Mouse (Mus musculus): ENCODE measurements around the gene Shisa3. TPM values are rescaled to one million over a fixed set of nuclear protein-coding genes. Genes with fewer than 3 reads are reported as not detected.

Shisa3 gene
- polyA plus RNA-seq (2012; fragmentation: generic; extraction: Trizol), result not detected
- long read RNA-seq, experiment 1, result 0 reads
- long read RNA-seq, experiment 2, result 0 reads

DNA sequence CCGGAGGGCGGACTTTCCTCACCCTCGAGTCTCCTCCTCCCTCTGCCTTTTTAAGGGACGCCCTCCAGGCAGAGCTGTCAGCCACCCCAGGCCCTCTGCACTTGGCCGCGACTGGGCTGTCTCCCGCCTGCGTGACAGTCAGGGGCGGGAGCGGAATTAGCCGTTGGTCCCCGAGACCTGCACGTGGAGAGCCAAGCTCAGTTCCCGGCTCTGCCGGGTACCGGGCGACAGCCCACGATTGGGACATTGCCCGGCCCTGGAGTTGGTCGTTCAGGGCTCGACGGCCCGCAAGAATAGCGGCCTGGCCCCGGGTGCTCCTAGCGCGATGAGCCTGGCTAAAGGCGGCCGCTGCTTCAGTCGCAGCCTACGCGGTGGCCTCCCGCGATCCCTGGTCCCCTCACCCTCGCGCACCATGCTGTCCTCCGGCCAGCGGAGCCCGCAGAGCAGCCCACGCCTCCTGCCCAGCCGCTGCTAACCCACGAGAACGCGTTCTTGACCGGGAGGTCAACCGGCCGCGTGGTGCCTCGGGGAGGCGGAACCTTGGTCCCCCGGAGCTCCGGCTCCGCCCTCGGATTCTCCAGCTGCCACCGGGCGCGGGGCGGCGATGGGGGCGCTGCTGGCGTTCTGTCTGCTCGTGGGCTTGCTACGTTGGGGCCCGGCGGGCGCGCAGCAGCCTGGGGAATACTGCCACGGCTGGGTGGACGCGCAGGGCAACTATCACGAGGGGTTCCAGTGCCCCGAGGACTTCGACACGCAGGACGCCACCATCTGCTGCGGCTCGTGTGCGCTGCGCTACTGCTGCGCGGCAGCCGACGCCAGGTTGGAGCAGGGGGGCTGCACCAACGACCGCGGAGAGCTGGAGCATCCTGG lies at the start of gene Shisa3:
Shisa3 (plus strand) TSS at position 79 of the 870 bp plus-strand sequence.
- H3K27me3 ChIP-seq (ENCODE audit: control insufficient read depth, insufficient read depth, insufficient read length), result no peaks in the 10 kb centered on the region

GRCm38 (mm10) chr5:67558644-67559043 lies 49.0 kb upstream of the Shisa3 start:
- TF ChIP-seq MYOG (IDR thresholded peaks at IDR 0.05; ENCODE audit: control insufficient read depth, extremely low read depth, insufficient read length) (no peak), FOSL1 (IDR thresholded peaks at IDR 0.05; ENCODE audit: insufficient read depth, low read length, poor library complexity, severe bottlenecking) (no peak), CTCF (IDR thresholded peaks at IDR 0.05; ENCODE audit: control insufficient read depth, insufficient read depth, insufficient read length) (no peak), USF1 (IDR thresholded peaks at IDR 0.05; ENCODE audit: low read depth) (no peak), MYOD1 (IDR thresholded peaks at IDR 0.05; ENCODE audit: control insufficient read depth, insufficient read length, low read depth) (no peak), CEBPB (IDR thresholded peaks at IDR 0.05; ENCODE audit: low read depth) (no peak), MAX (IDR thresholded peaks at IDR 0.05) (no peak)
- Histone ChIP-seq H3K36me3 (ENCODE audit: control insufficient read depth, insufficient read depth) (no peaks in the 10 kb centered on the region), H3K27me3 (ENCODE audit: control insufficient read depth, insufficient read depth, insufficient read length) (no peaks in the 10 kb centered on the region), H3K79me3 (ENCODE audit: low read depth) (no peaks in the 10 kb centered on the region), H3K4me3 (ENCODE audit: insufficient read depth, poor library complexity, severe bottlenecking) (no peak overlapping the region), H3K79me2 (ENCODE audit: control insufficient read depth, insufficient read depth) (no peaks in the 10 kb centered on the region), H3ac (ENCODE audit: control insufficient read depth, insufficient read length, low read depth) (no peak overlapping the region)

More for the DNA sequence above, at the start of gene Shisa3:
- TF ChIP-seq CTCF (IDR thresholded peaks at IDR 0.05; ENCODE audit: control insufficient read depth, insufficient read depth, insufficient read length) (no peak), CEBPB (IDR thresholded peaks at IDR 0.05; ENCODE audit: low read depth) (no peak), FOSL1 (IDR thresholded peaks at IDR 0.05; ENCODE audit: insufficient read depth, low read length, poor library complexity, severe bottlenecking) (no peak), MYOG (IDR thresholded peaks at IDR 0.05; ENCODE audit: control insufficient read depth, extremely low read depth, insufficient read length) (no peak), MAX (IDR thresholded peaks at IDR 0.05) (no peak), MYOD1 (IDR thresholded peaks at IDR 0.05; ENCODE audit: control insufficient read depth, insufficient read length, low read depth) (no peak), USF1 (IDR thresholded peaks at IDR 0.05; ENCODE audit: low read depth) (no peak)
- Histone ChIP-seq H3K79me2 (ENCODE audit: control insufficient read depth, insufficient read depth) (no peaks in the 10 kb centered on the region), H3ac (ENCODE audit: control insufficient read depth, insufficient read length, low read depth) (no peak within 1 kb of the TSS), H3K4me3 (ENCODE audit: insufficient read depth, poor library complexity, severe bottlenecking) (no peak within 1 kb of the TSS), H3K36me3 (ENCODE audit: control insufficient read depth, insufficient read depth) (no peaks in the 10 kb centered on the region), H3K79me3 (ENCODE audit: low read depth) (no peaks in the 10 kb centered on the region)

GRCm38 (mm10) chr5:67559063-67559462 lies 48.6 kb upstream of the Shisa3 start:
- no peaks in the 10 kb centered on the region for H3K79me2 ChIP-seq (ENCODE audit: control insufficient read depth, insufficient read depth)
- no peaks in the 10 kb centered on the region for H3K36me3 ChIP-seq (ENCODE audit: control insufficient read depth, insufficient read depth)
- no peaks in the 10 kb centered on the region for H3K27me3 ChIP-seq (ENCODE audit: control insufficient read depth, insufficient read depth, insufficient read length)
- TF ChIP-seq MYOG (IDR thresholded peaks at IDR 0.05; ENCODE audit: control insufficient read depth, extremely low read depth, insufficient read length) (no peak), FOSL1 (IDR thresholded peaks at IDR 0.05; ENCODE audit: insufficient read depth, low read length, poor library complexity, severe bottlenecking) (no peak), MAX (IDR thresholded peaks at IDR 0.05) (no peak), USF1 (IDR thresholded peaks at IDR 0.05; ENCODE audit: low read depth) (no peak), CTCF (IDR thresholded peaks at IDR 0.05; ENCODE audit: control insufficient read depth, insufficient read depth, insufficient read length) (no peak), CEBPB (IDR thresholded peaks at IDR 0.05; ENCODE audit: low read depth) (no peak), MYOD1 (IDR thresholded peaks at IDR 0.05; ENCODE audit: control insufficient read depth, insufficient read length, low read depth) (no peak)
- H3ac ChIP-seq (ENCODE audit: control insufficient read depth, insufficient read length, low read depth), result no peak overlapping the region
- H3K79me3 ChIP-seq (ENCODE audit: low read depth), result no peaks in the 10 kb centered on the region
- H3K4me3 ChIP-seq (ENCODE audit: insufficient read depth, poor library complexity, severe bottlenecking), result no peak overlapping the region

DNA sequence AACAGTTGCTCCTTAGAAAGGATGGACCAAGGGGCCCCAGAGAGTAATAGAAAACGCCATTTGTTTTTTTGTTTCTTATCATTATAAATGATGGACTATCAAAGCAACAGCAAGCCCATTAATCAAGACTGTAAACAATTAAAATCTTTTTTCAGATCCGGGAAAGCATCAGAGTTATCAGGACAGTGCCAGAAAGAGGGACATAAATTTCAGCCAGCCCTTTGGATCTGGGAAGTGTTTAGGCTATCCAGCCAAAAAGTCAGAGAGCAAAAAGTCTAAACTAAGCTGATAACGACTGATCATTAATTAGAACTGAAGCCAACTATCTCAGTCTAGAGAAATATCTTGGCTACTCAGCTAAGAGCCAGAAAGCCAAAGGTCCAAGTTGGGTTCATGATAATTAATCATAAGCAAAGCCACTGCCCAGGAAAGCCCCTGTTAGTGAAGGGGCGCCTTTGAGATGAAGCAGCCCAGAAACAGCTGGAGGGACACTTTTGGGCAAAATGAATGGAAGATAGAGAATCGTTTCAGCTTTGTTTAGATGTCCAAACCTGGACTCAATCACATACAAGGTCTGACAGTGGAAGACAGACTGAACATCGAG lies 35.0 kb upstream of the Shisa3 start:
- TF ChIP-seq MAX (IDR thresholded peaks at IDR 0.05) (no peak), FOSL1 (IDR thresholded peaks at IDR 0.05; ENCODE audit: insufficient read depth, low read length, poor library complexity, severe bottlenecking) (no peak), USF1 (IDR thresholded peaks at IDR 0.05; ENCODE audit: low read depth) (no peak), CEBPB (IDR thresholded peaks at IDR 0.05; ENCODE audit: low read depth) (no peak), MYOG (IDR thresholded peaks at IDR 0.05; ENCODE audit: control insufficient read depth, extremely low read depth, insufficient read length) (no peak), MYOD1 (IDR thresholded peaks at IDR 0.05; ENCODE audit: control insufficient read depth, insufficient read length, low read depth) (no peak), CTCF (IDR thresholded peaks at IDR 0.05; ENCODE audit: control insufficient read depth, insufficient read depth, insufficient read length) (no peak)
- Histone ChIP-seq H3ac (ENCODE audit: control insufficient read depth, insufficient read length, low read depth) (no peak overlapping the region), H3K4me3 (ENCODE audit: insufficient read depth, poor library complexity, severe bottlenecking) (no peak overlapping the region)

GRCm38 (mm10) chr5:67574039-67574438 lies 33.6 kb upstream of the Shisa3 start:
- Histone ChIP-seq H3K36me3 (ENCODE audit: control insufficient read depth, insufficient read depth) (no peaks in the 10 kb centered on the region), H3K79me3 (ENCODE audit: low read depth) (no peaks in the 10 kb centered on the region), H3K4me3 (ENCODE audit: insufficient read depth, poor library complexity, severe bottlenecking) (no peak overlapping the region), H3K27me3 (ENCODE audit: control insufficient read depth, insufficient read depth, insufficient read length) (no peaks in the 10 kb centered on the region), H3K79me2 (ENCODE audit: control insufficient read depth, insufficient read depth) (no peaks in the 10 kb centered on the region), H3ac (ENCODE audit: control insufficient read depth, insufficient read length, low read depth) (no peak overlapping the region)
- TF ChIP-seq FOSL1 (IDR thresholded peaks at IDR 0.05; ENCODE audit: insufficient read depth, low read length, poor library complexity, severe bottlenecking), result no peak
- no peak for TF ChIP-seq MYOG (IDR thresholded peaks at IDR 0.05; ENCODE audit: control insufficient read depth, extremely low read depth, insufficient read length)
- TF ChIP-seq USF1 (IDR thresholded peaks at IDR 0.05; ENCODE audit: low read depth), result no peak
- TF ChIP-seq CTCF (IDR thresholded peaks at IDR 0.05; ENCODE audit: control insufficient read depth, insufficient read depth, insufficient read length), result no peak
- TF ChIP-seq MYOD1 (IDR thresholded peaks at IDR 0.05; ENCODE audit: control insufficient read depth, insufficient read length, low read depth), result no peak
- no peak for TF ChIP-seq MAX (IDR thresholded peaks at IDR 0.05)
- TF ChIP-seq CEBPB (IDR thresholded peaks at IDR 0.05; ENCODE audit: low read depth), result no peak

More for the DNA sequence above, 35.0 kb upstream of the Shisa3 start:
- Histone ChIP-seq H3K27me3 (ENCODE audit: control insufficient read depth, insufficient read depth, insufficient read length) (no peaks in the 10 kb centered on the region), H3K36me3 (ENCODE audit: control insufficient read depth, insufficient read depth) (no peaks in the 10 kb centered on the region), H3K79me2 (ENCODE audit: control insufficient read depth, insufficient read depth) (no peaks in the 10 kb centered on the region), H3K79me3 (ENCODE audit: low read depth) (no peaks in the 10 kb centered on the region)
